Mouse (Mus musculus): ENCODE data around the gene Siglech.

- no peak for TF ChIP-seq CTCF (IDR thresholded peaks at IDR 0.05; ENCODE audit: low read depth)
- no peak for TF ChIP-seq EP300 (IDR thresholded peaks at IDR 0.05; ENCODE audit: low read depth)
These were observed 32.0 kb downstream of the Siglech start for GRCm38 (mm10) chr7:55799981-55800380.

All from liver, embryonic 14.5 days (tissue).